Mouse (Mus musculus) small intestine, adult 2 months (tissue): ENCODE results near the gene Olfml2a. TPM values are rescaled to one million over a fixed set of nuclear protein-coding genes. Genes with fewer than 3 reads are reported as not detected.
A peak's percentile ranks its signal among the peaks of the same experiment; 100 is the strongest.

Experiments used
- H3K27ac ChIP-seq: fragments of 200-500 bp; 2 replicates; pipeline ENCODE4 v1.5.1; 2012; ENCODE audit warnings: low read depth, low read length, control low read depth, inconsistent platforms; ENCODE audit not compliant: insufficient read depth
- H3K27me3 ChIP-seq: fragments of 200-500 bp; 2 replicates; pipeline ENCODE4 v1.6.1; 2012; ENCODE audit warnings: mild to moderate bottlenecking, moderate library complexity, low read length, inconsistent platforms; ENCODE audit not compliant: control insufficient read depth, insufficient read depth
- H3K36me3 ChIP-seq: fragments of 200-500 bp; 2 replicates; pipeline ENCODE4 v1.6.1; 2012; ENCODE audit warnings: mild to moderate bottlenecking, low read length, control low read depth, inconsistent platforms; ENCODE audit not compliant: control insufficient read depth, insufficient read depth
- H3K4me1 ChIP-seq: fragments of 200-500 bp; 2 replicates; pipeline ENCODE4 v1.6.1; 2012; ENCODE audit warnings: low read length, inconsistent platforms, mixed read lengths; ENCODE audit not compliant: control insufficient read depth, insufficient read depth, insufficient read length
- H3K4me3 ChIP-seq: fragments of 200-500 bp; 2 replicates; pipeline ENCODE4 v1.5.1; 2012; ENCODE audit warnings: low read depth, mild to moderate bottlenecking, control low read depth, inconsistent platforms, low read length, moderate library complexity
- CTCF ChIP-seq: fragments of 200-500 bp; IDR thresholded peaks from 2 replicates; pipeline ENCODE4 v1.5.1; 2012; ENCODE audit warnings: low read depth, mild to moderate bottlenecking, control low read depth, inconsistent platforms, low read length, moderate library complexity, mixed read lengths; ENCODE audit not compliant: insufficient replicate concordance, insufficient read length; ENCODE audit errors: extremely low read depth
- POLR2A ChIP-seq: fragments of 200-500 bp; IDR thresholded peaks from 2 replicates; pipeline ENCODE4 v1.6.1; 2012; ENCODE audit warnings: low read depth, mild to moderate bottlenecking, control low read depth, inconsistent platforms, low read length, moderate library complexity
- WGBS: fragments of 180-500 bp; shearing (Covaris S2); methylation state at CpG from one replicate; pipeline ENCODE4 v1.1.7; 2018; 5-methylcytosine and 5-hydroxymethylcytosine counted together
- polyA plus RNA-seq: library from polyadenylated mRNA; depleted of rRNA; stranded (reverse); fragments of >200 nt; gene quantifications from 2 replicates; pipeline ENCODE4 v1.2.3, GENCODE M21; 2012

Olfml2a gene
- polyA plus RNA-seq, 1 experiment, result 1.5 TPM

DNA sequence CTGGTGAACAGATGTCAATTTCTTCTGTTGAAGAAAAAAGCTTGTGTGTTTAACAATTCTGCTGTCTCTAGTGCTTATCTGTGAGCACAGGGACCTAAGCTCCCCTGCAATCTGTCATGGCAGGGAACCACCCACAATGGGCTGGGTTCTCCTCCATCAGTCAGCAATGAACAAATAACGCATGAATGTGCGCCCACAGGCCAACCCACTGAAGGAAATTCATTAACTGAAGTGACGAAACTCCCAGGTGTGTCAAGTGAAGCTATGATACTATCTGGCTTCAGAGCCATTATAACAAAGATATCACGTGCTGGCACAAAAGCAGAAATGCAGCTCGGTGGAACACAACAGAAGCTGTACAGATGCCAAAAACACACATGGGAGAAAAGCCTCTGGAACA, 38.3 kb downstream of the Olfml2a start:
- Histone ChIP-seq H3K4me3 (no peak overlapping the region), H3K27ac (no peak overlapping the region), H3K27me3 (no peaks in the 10 kb centered on the region), H3K36me3 (no peaks in the 10 kb centered on the region), H3K4me1 (peaks cover 3% of the 10 kb centered on the region; the same call in 1 of the 2 replicates)
- WGBS, result 27% methylated on average over 5 of the region's 5 CpGs
- no peak for TF ChIP-seq POLR2A

DNA sequence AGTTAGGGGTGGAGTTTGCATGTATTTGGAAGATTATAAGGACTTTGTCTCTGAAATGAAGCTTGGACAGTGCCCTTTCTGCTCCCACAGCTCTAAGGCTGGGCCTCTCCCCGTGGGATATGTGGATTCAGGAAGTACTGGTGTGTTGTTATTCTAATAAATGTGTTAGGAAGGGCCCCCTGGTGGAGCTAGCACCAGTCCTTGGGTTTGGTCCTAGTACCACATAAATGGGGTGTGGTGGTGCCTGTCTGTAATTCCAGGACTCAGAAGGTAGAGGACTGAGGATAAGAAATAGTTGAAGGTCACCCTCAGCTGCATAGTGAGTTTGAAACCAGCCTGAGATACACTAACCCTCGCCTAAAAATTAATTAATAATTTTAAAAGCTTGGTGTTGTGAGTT, 41.4 kb downstream of the Olfml2a start:
- H3K27ac ChIP-seq, result no peak overlapping the region
- H3K4me3 ChIP-seq, result no peak overlapping the region
- no peak for TF ChIP-seq POLR2A
- no peak for TF ChIP-seq CTCF
- peaks cover 7% of the 10 kb centered on the region; the same call in 1 of the 2 replicates for H3K4me1 ChIP-seq
- H3K36me3 ChIP-seq, result no peaks in the 10 kb centered on the region
- 23% methylated on average over 2 of the region's 2 CpGs for WGBS
- no peaks in the 10 kb centered on the region for H3K27me3 ChIP-seq

DNA sequence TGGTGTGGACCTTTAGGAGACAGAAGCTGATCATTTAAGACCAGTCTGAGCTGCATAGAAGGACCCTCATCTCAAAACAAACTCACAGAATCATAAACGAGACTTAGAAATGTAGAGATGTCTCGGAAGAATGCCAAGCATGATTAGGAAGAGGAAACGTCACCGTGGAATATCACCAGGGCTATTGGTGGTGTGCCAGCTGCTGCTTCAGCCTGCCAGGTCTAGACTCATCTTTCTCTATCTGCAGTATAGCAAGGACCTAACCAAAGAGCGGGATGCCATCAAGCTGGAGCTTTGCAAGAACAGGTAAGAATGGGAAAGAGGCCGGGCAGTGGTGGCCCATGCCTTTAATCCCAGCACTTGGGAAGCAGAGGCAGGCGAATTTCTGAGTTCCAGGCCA, 41.9 kb downstream of the Olfml2a start:
- Histone ChIP-seq H3K27ac (no peak overlapping the region), H3K4me3 (no peak overlapping the region), H3K27me3 (no peaks in the 10 kb centered on the region), H3K4me1 (peaks cover 7% of the 10 kb centered on the region; the same call in 1 of the 2 replicates), H3K36me3 (no peaks in the 10 kb centered on the region)
- whole genome bisulfite sequencing, result 45% methylated on average over 7 of the region's 7 CpGs
- TF ChIP-seq CTCF, result no peak
- TF ChIP-seq POLR2A, result no peak

DNA sequence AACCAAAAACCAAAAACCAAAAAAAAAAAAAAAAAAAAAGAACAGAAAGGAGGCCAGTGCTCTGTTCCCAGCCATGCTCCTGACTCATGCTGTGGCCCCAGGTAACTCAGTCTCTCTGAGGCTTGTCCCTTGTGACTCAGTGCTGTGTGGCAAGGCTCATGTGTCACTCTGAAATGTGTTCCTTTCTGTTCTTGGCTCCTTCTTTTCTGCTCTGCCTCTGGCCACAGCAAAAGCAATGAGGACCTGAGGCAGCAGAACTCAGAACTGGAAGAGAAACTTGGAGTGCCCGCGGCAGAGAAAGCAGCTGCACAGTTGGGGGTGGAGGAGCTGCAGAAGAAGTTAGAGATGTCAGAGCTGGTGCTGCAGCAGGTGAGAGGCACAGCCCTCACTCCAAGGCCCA, 42.4 kb downstream of the Olfml2a start:
- TF ChIP-seq CTCF (no peak), POLR2A (no peak)
- Histone ChIP-seq H3K27me3 (no peaks in the 10 kb centered on the region), H3K4me1 (peaks cover 7% of the 10 kb centered on the region; the same call in 1 of the 2 replicates), H3K36me3 (no peaks in the 10 kb centered on the region), H3K27ac (no peak overlapping the region), H3K4me3 (no peak overlapping the region)
- WGBS, result 60% methylated on average over 2 of the region's 2 CpGs

DNA sequence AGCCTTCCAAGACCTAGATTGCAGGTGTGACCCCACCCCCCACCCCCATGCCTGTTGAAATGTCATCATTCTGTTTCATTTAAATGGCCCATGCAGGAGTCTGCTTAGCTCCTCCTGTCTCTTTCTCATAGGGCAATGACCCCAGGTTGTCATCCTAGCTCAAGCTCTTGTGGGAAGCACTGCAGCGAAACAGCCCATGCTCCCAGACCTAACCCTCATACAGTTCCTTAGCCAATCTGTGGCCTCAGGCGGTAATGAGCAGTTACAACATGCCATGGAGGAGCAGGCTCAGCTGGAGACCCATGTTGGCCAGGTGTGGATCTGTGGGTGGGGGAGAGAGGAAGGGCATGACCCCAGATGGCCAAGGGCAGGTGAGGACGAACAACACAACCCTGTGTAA, 43.4 kb downstream of the Olfml2a start:
- Histone ChIP-seq H3K27me3 (no peaks in the 10 kb centered on the region), H3K27ac (no peak overlapping the region), H3K4me1 (peaks cover 7% of the 10 kb centered on the region; the same call in 1 of the 2 replicates), H3K4me3 (no peak overlapping the region), H3K36me3 (no peaks in the 10 kb centered on the region)
- no peak for TF ChIP-seq CTCF
- no peak for TF ChIP-seq POLR2A
- WGBS, result 95% methylated on average over 3 of the region's 3 CpGs

DNA sequence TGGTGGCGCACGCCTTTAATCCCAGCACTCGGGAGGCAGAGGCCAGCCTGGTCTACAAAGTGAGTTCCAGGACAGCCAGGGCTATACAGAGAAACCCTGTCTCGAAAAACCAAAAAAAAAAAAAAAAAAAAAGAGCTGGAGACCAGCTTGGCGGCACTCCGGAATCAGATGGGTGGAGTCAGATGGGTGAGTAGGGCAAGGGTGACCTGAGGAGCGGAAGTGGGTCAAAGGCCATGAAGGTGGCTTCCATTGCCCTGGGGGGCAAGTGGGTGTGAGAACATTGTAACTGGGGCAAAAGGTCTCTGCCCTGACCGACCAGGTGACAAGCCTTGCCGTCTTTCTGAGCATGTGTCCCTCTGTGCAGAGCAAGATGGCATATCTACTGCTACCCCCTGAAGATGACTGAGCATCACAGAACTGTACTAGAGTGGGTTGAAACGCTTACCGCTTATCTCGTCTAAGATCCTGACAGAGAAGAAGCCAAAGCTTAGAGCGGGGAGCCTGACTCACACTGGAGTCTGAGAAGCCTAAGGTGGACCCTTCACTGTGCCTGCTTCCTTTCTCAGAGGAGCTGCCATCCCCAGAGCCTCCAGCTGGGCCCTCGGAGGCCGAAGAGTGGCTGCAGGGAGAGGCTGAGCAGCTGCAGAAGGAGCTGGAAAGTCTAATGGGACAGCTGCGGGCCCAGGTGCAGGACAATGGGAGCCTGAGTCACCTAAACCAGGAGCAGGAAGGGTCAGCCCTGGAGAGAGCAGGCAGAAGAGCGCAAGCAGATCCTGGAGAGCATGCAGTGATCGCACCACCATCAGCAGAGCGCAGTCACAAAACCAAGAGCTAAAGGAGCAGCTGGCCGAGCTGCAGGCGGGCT, 44.4 kb downstream of the Olfml2a start:
- Histone ChIP-seq H3K4me1 (peaks cover 7% of the 10 kb centered on the region; the same call in 1 of the 2 replicates), H3K27ac (no peak overlapping the region), H3K36me3 (no peaks in the 10 kb centered on the region), H3K4me3 (no peak overlapping the region), H3K27me3 (no peaks in the 10 kb centered on the region)
- no peak for TF ChIP-seq POLR2A
- TF ChIP-seq CTCF, result no peak
- WGBS, result 73% methylated on average over 21 of the region's 21 CpGs

DNA sequence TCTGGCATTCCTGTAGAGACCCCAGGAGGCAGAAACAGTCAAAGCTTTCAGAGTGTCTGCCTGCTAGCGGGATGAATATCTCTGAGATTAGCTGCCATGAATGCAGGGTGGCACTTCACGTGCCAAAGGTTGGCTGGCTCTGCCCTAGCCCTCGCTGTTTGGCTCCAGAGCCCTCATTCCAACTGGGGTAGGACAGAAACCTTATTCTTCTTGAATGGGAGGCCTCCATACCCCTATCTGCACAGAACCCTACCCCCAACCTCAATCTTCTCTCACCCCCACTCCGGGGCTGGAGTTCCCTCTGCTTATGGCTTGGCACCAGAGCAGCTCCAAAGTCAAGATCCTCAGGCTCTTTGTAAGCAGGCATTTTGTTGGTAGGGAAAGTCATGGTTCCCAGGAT, 46.1 kb downstream of the Olfml2a start:
- Histone ChIP-seq H3K4me1 (peaks cover 7% of the 10 kb centered on the region; the same call in 1 of the 2 replicates), H3K4me3 (no peak overlapping the region), H3K36me3 (no peaks in the 10 kb centered on the region), H3K27ac (no peak overlapping the region), H3K27me3 (no peaks in the 10 kb centered on the region)
- no peak for TF ChIP-seq POLR2A
- no peak for TF ChIP-seq CTCF
- 63% methylated on average over 4 of the region's 4 CpGs for WGBS

DNA sequence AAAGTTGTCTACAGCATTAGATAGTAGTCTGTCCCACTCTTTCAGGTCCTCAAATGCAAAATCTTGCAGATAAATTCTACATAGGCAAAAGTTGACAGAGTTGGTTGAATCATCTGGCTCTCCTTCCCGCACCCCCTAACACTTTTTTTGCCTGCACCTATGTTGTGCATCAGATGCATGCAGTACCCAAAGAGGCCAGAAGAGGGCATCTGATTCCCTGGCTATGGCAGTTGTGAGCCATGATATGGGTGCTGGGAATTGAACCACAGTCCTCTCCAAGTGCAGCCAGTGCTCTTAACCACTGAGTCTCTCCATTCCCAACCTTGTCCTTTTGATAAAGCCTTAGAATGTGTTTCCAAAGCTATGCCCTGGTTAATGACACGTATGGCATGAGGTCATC, 51.7 kb downstream of the Olfml2a start:
- Histone ChIP-seq H3K4me1 (peaks cover 12% of the 10 kb centered on the region), H3K36me3 (no peaks in the 10 kb centered on the region), H3K4me3 (no peak overlapping the region), H3K27ac (no peak overlapping the region), H3K27me3 (no peaks in the 10 kb centered on the region)
- TF ChIP-seq CTCF, result peak; percentile 15; the same call in 1 of the 2 replicates
- TF ChIP-seq POLR2A, result no peak
- WGBS, result 98% methylated on average over 2 of the region's 2 CpGs
